Mouse (Mus musculus) thymus, adult 2 months (tissue): Measurements from ENCODE around the gene Scrg1.
"Not testable (repeated sequence)": the region's sequence is repeated elsewhere in the genome, so short reads cannot be mapped to it uniquely, and the experiment has no call there.

Source experiments
- CTCF ChIP-seq: fragments of 200-500 bp; IDR thresholded peaks from 2 replicates; pipeline ENCODE4 v1.5.1; 2012; ENCODE audit warnings: mild to moderate bottlenecking, control low read depth, low read length, moderate library complexity, borderline replicate concordance; ENCODE audit not compliant: control insufficient read depth, poor library complexity, insufficient read depth; ENCODE audit errors: extremely low read depth
- POLR2A ChIP-seq: fragments of 200-500 bp; IDR thresholded peaks from 2 replicates; pipeline ENCODE4 v1.6.1; 2012; ENCODE audit warnings: mild to moderate bottlenecking, low read length, control low read depth, moderate library complexity; ENCODE audit not compliant: control insufficient read depth, poor library complexity, insufficient read depth; ENCODE audit errors: extremely low read depth

- TF ChIP-seq CTCF, POLR2A: not testable (repeated sequence)
Measured at GRCm38 (mm10) chr8:57516685-57517084, 61.0 kb downstream of the Scrg1 start.
